Mouse (Mus musculus) CH12.LX (cell line): ENCODE data around the gene Bach2. TPM values are rescaled to one million over a fixed set of nuclear protein-coding genes. Genes with fewer than 3 reads are reported as not detected.

ENCODE experiments used
- DNase-seq: peaks from one replicate; pipeline ENCODE4 v3.0.0-alpha.2; 2013; ENCODE audit errors: extremely low read depth
- H3K27ac ChIP-seq: 2 replicates; pipeline ENCODE4 v1.5.1; 2012; ENCODE audit warnings: low read depth, mild to moderate bottlenecking, control low read depth, moderate library complexity; ENCODE audit not compliant: insufficient read depth
- H3K27me3 ChIP-seq: replicated peaks from 2 replicates; pipeline ENCODE3; 2012; ENCODE audit warnings: inconsistent platforms
- H3K36me3 ChIP-seq, 2 experiments: replicated peaks in 1 of 2; 2 replicates each; pipeline versions ENCODE3 to v1.6.1; 2012; ENCODE audit warnings: inconsistent platforms in 1 of 2, low read length in 1 of 2, mild to moderate bottlenecking in 1 of 2, mixed read lengths in 1 of 2, moderate library complexity in 1 of 2; ENCODE audit not compliant: control insufficient read depth in 1 of 2, insufficient read depth in 1 of 2
- H3K4me1 ChIP-seq, 2 experiments: 2 replicates each; pipeline ENCODE4 v1.6.1; 2012; ENCODE audit warnings: inconsistent platforms in 1 of 2, moderate library complexity in 1 of 2; ENCODE audit not compliant: insufficient read depth in 2 of 2, control insufficient read depth in 1 of 2
- H3K4me2 ChIP-seq: 2 replicates; pipeline ENCODE4 v1.6.1; 2012; ENCODE audit warnings: low read depth, mild to moderate bottlenecking, control low read depth; ENCODE audit not compliant: poor library complexity, insufficient read depth, severe bottlenecking
- H3K4me3 ChIP-seq, 3 experiments: fragments of 150-350 bp in 1 of 3; sonication (generic) in 1 of 3; replicated peaks in 1 of 3; 2 replicates each; pipeline versions ENCODE3 to v1.5.1; 2011 to 2012; ENCODE audit warnings: low read depth in 2 of 3, low read length in 2 of 3, mild to moderate bottlenecking in 2 of 3, moderate library complexity in 2 of 3, control low read depth in 1 of 3, improper control_type of control experiment in 1 of 3, inconsistent platforms in 1 of 3, mixed read lengths in 1 of 3; ENCODE audit not compliant: poor library complexity in 1 of 3
- H3K79me2 ChIP-seq: replicated peaks from 2 replicates; pipeline ENCODE4 v1.6.1; 2012; ENCODE audit warnings: mild to moderate bottlenecking, moderate library complexity; ENCODE audit not compliant: control insufficient read depth, poor library complexity, insufficient read depth, severe bottlenecking; ENCODE audit errors: extremely low read depth
- H3K9ac ChIP-seq: 2 replicates; pipeline ENCODE4 v1.6.1; 2012; ENCODE audit warnings: low read depth, mild to moderate bottlenecking, control low read depth, moderate library complexity; ENCODE audit not compliant: insufficient read depth
- H3K9me3 ChIP-seq: replicated peaks from 2 replicates; pipeline ENCODE3; 2012; ENCODE audit warnings: low read length, inconsistent platforms, mixed read lengths
- BHLHE40 ChIP-seq: IDR thresholded peaks from 2 replicates; pipeline ENCODE4 v1.6.1; 2011; ENCODE audit warnings: mild to moderate bottlenecking, low read depth, low read length, improper control_type of control experiment
- CHD1 ChIP-seq: IDR thresholded peaks from 2 replicates; pipeline ENCODE4 v1.6.1; 2012; ENCODE audit warnings: low read depth, low read length, improper control_type of control experiment, inconsistent platforms
- CHD2 ChIP-seq: IDR thresholded peaks from 2 replicates; pipeline ENCODE4 v1.6.1; 2011; ENCODE audit warnings: low read length, improper control_type of control experiment
- EP300 ChIP-seq: IDR thresholded peaks from 2 replicates; pipeline ENCODE4 v1.6.1; 2011; ENCODE audit warnings: low read length, improper control_type of control experiment
- ETS1 ChIP-seq: conservative IDR thresholded peaks from 2 replicates; pipeline ENCODE4 v1.6.1; 2012; ENCODE audit warnings: low read depth, mild to moderate bottlenecking, inconsistent platforms, low read length, improper control_type of control experiment, moderate library complexity
- IRF4 ChIP-seq: IDR thresholded peaks from 2 replicates; pipeline ENCODE4 v1.6.1; 2014; ENCODE audit warnings: low read depth, mild to moderate bottlenecking, inconsistent platforms, low read length, improper control_type of control experiment
- JUN ChIP-seq: IDR thresholded peaks from 2 replicates; pipeline ENCODE4 v1.6.1; 2011; ENCODE audit warnings: low read depth, mild to moderate bottlenecking, low read length, improper control_type of control experiment, moderate library complexity; ENCODE audit not compliant: insufficient read depth
- MAZ ChIP-seq: IDR thresholded peaks from 2 replicates; pipeline ENCODE4 v1.6.1; 2012; ENCODE audit warnings: low read depth, mild to moderate bottlenecking, inconsistent platforms, low read length, improper control_type of control experiment, moderate library complexity
- MYC ChIP-seq: IDR thresholded peaks from 2 replicates; pipeline ENCODE4 v1.6.1; 2011; ENCODE audit warnings: low read depth, mild to moderate bottlenecking, improper control_type of control experiment, low read length
- POLR2A ChIP-seq: IDR thresholded peaks from 2 replicates; pipeline ENCODE4 v1.6.1; 2011; ENCODE audit warnings: low read depth, mild to moderate bottlenecking, improper control_type of control experiment, low read length
- SMC3 ChIP-seq: IDR thresholded peaks from 2 replicates; pipeline ENCODE4 v1.6.1; 2011; ENCODE audit warnings: low read depth, low read length, improper control_type of control experiment
- TBP ChIP-seq: conservative IDR thresholded peaks from 2 replicates; pipeline ENCODE4 v1.6.1; 2011; ENCODE audit warnings: low read depth, low read length, improper control_type of control experiment
- ZMIZ1 ChIP-seq: IDR thresholded peaks from 2 replicates; pipeline ENCODE4 v1.6.1; 2012; ENCODE audit warnings: low read depth, mild to moderate bottlenecking, inconsistent platforms, low read length, improper control_type of control experiment
- ZNF384 ChIP-seq: IDR thresholded peaks from 2 replicates; pipeline ENCODE4 v1.6.1; 2012; ENCODE audit warnings: low read depth, low read length, improper control_type of control experiment, inconsistent platforms
- dilution Hi-C: fragments of 300-500 bp; cut with MboI; formaldehyde crosslinking; loops from 2 replicates; pipeline ENCODE4 v1.14.3; 2020; ENCODE audit warnings: low sequenced_read_pairs; ENCODE audit not compliant: extremely low pct_unique_long_range_greater_than_20kb, extremely low pct_ligation_motif_present
- in situ Hi-C: fragments of 300-500 bp; cut with MboI; formaldehyde crosslinking; loops from 3 replicates; pipeline ENCODE4 v1.14.3; 2019; ENCODE audit warnings: low sequenced_read_pairs, low pct_ligation_motif_present, low pct_unique_long_range_greater_than_20kb, mixed read lengths
- polyA plus RNA-seq: library from polyadenylated mRNA; unstranded; fragments of >175 nt; gene quantifications from 2 replicates; pipeline ENCODE4 v1.2.1, GENCODE M21; 2012; ENCODE audit warnings: low read depth; ENCODE audit not compliant: insufficient read length
- total RNA-seq, 2 experiments: library from RNA; depleted of rRNA; stranded (reverse); fragments of 300-350 nt in 1 of 2; fragments of >200 nt in 1 of 2; gene quantifications; 2 replicates each; pipeline ENCODE4 v1.2.3; 2012 to 2014

Bach2 gene
- total and polyA plus RNA-seq, 3 experiments, result 0.11 TPM; not detected in 2

GRCm38 (mm10) chr4:32586596-32586995 lies 348.0 kb downstream of the Bach2 start (continued):
- no peak for TF ChIP-seq ZNF384
- TF ChIP-seq TBP, result no peak
- TF ChIP-seq MYC, result no peak
- TF ChIP-seq ZMIZ1, result no peak
- TF ChIP-seq JUN, result no peak
- no peak for TF ChIP-seq CHD2
- TF ChIP-seq SMC3, result peak; percentile 79
- TF ChIP-seq IRF4, result peak; percentile 60; the same call in 1 of the 2 replicates
- no peak for TF ChIP-seq BHLHE40
- TF ChIP-seq, all 38 proteins: peak for 6

DNA sequence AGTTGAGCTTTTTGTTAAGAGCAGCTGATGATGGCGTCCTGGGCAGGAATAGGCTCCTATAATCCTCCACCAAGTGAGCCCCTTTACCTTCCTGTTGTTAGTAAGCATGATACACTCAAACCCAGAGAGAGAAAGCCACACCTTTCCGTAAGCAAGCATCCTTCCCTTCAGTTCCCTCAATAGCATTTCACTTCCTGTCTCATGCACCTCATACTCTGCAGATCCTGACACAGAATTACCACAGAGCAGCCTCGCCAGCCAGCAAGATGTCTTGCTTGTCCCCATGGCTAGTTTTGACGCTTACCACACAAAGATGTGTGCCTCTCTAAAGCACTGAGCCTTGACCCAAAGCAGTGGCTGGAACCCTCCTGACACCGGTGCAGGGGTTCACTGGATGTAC lies 348.9 kb downstream of the Bach2 start:
- Histone ChIP-seq H3K27me3 (no peaks in the 10 kb centered on the region), H3K36me3 (no peaks in the 10 kb centered on the region), H3K4me1 (peaks cover 8 to 17% of the 10 kb centered on the region in 2 experiments), H3K4me2 (peak overlapping the region; percentile 62)
- in situ Hi-C loops, result loop anchor here (10.0 kb wide), 1 partner anchor 527 kb away; no protein-coding TSS in a partner anchor
- peak; percentile 16; the same call in 1 of the 2 replicates for TF ChIP-seq BHLHE40
- no peak for TF ChIP-seq POLR2A
- no peak for TF ChIP-seq CHD1
- no peak for TF ChIP-seq CHD2
- TF ChIP-seq, all 38 proteins: peak for 1
- no peaks in the 10 kb centered on the region for H3K79me2 ChIP-seq
- peak; percentile 39 for DNase-seq
- H3K27ac ChIP-seq, result no peak overlapping the region
- H3K9me3 ChIP-seq, result no peaks in the 10 kb centered on the region
- no peak overlapping the region for H3K9ac ChIP-seq
- peak overlapping the region in 1 of 3 experiments; percentile 5 for H3K4me3 ChIP-seq
- dilution Hi-C loops, result no loop called here

DNA sequence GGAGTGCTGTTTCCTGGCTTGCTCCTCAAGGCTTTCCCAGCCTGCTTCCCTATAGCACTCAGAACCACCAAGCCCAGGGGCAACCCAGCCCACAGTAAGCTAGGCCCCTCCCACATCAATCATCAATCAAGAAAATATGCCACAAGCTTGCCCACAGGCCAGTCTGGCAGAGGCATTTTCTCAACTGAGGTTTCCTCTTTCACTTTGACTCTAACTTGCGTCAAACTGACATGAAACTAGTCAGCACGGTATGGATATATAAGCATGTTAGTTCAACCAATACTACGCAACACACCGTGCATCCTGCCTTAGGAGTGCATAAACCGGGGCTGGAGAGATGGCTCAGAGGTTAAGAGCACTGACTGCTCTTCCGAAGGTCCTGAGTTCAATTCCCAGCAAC lies 349.6 kb downstream of the Bach2 start:
- H3K4me2 ChIP-seq, result peak overlapping the region; percentile 62
- in situ Hi-C loops, result loop anchor here (10.0 kb wide), 1 partner anchor 527 kb away; no protein-coding TSS in a partner anchor
- no peak overlapping the region for H3K9ac ChIP-seq
- H3K79me2 ChIP-seq, result no peaks in the 10 kb centered on the region
- dilution Hi-C loops, result no loop called here
- H3K36me3 ChIP-seq, result no peaks in the 10 kb centered on the region
- H3K27ac ChIP-seq, result no peak overlapping the region
- H3K4me3 ChIP-seq, result peak overlapping the region in 1 of 3 experiments; percentile 5
- TF ChIP-seq TBP (peak; percentile 98), IRF4 (peak; percentile 92), ETS1 (peak; percentile 18), CHD2 (no peak), MAZ (no peak), EP300 (peak; percentile 74), JUN (peak; percentile 54; the same call in 1 of the 2 replicates)
- no peaks in the 10 kb centered on the region for H3K9me3 ChIP-seq
- no peaks in the 10 kb centered on the region for H3K27me3 ChIP-seq
- peak; percentile 78 for DNase-seq
- H3K4me1 ChIP-seq, result peaks cover 8 to 17% of the 10 kb centered on the region in 2 experiments
